Mouse (Mus musculus) liver, embryonic 11.5 days (tissue): ENCODE data around the gene Lama5. TPM values are rescaled to one million over a fixed set of nuclear protein-coding genes. Genes with fewer than 3 reads are reported as not detected.

Experiments
- ATAC-seq: fragments of 200-750 bp; cut with Nextera tagmentation; replicated peaks from 2 replicates; pipeline ENCODE4 v1.8.0; 2017; ENCODE audit warnings: moderate number of reproducible peaks, mild to moderate bottlenecking, moderate TSS enrichment, moderate library complexity; ENCODE audit not compliant: low FRiP score
- DNase-seq: peaks from one replicate; pipeline ENCODE4 v3.0.0-alpha.2; 2017; ENCODE audit warnings: low spot score
- H3K27ac ChIP-seq: fragments of 300-500 bp; sonication (generic); 2 replicates; pipeline ENCODE4 v1.5.1; 2014; ENCODE audit warnings: mild to moderate bottlenecking, low read depth, low read length, control low read depth
- H3K27me3 ChIP-seq: fragments of 300-500 bp; sonication (generic); replicated peaks from 2 replicates; pipeline ENCODE4 v1.6.1; 2014; ENCODE audit warnings: low read length, mixed read lengths; ENCODE audit not compliant: control insufficient read depth, insufficient read depth
- H3K36me3 ChIP-seq: fragments of 300-500 bp; sonication (generic); 2 replicates; pipeline ENCODE4 v1.6.1; 2014; ENCODE audit warnings: mild to moderate bottlenecking, low read length, moderate library complexity, mixed read lengths; ENCODE audit not compliant: control insufficient read depth, insufficient read depth
- H3K4me1 ChIP-seq: fragments of 300-500 bp; sonication (generic); replicated peaks from 2 replicates; pipeline ENCODE4 v1.6.1; 2014; ENCODE audit warnings: low read length, mixed read lengths; ENCODE audit not compliant: control insufficient read depth, insufficient read depth
- H3K4me2 ChIP-seq: fragments of 300-500 bp; sonication (generic); 2 replicates; pipeline ENCODE4 v1.6.1; 2014; ENCODE audit warnings: mild to moderate bottlenecking, control low read depth, moderate library complexity
- H3K4me3 ChIP-seq: fragments of 300-500 bp; sonication (generic); 2 replicates; pipeline ENCODE4 v1.5.1; 2014; ENCODE audit warnings: low read depth, low read length, control low read depth
- H3K9ac ChIP-seq: fragments of 300-500 bp; sonication (generic); 2 replicates; pipeline ENCODE4 v1.6.1; 2014; ENCODE audit warnings: low read depth, low read length, control low read depth
- H3K9me3 ChIP-seq: fragments of 300-500 bp; sonication (generic); 2 replicates; pipeline ENCODE4 v1.6.1; 2016; ENCODE audit warnings: low read length, inconsistent platforms, mixed read lengths; ENCODE audit not compliant: control insufficient read depth
- WGBS: fragments of 180-500 bp; shearing (Covaris S2); extraction: QIAGEN DNeasy Blood & Tissue Kit; methylation state at CpG from one replicate; pipeline ENCODE4 v1.1.7; 2014; 5-methylcytosine and 5-hydroxymethylcytosine counted together
- microRNA-seq: library from miRNA; unstranded; fragments of <30 nt; microRNA quantifications from one replicate; pipeline ENCODE4, GENCODE M21; 2017; ENCODE audit warnings: borderline number of aligned reads
- polyA plus RNA-seq: library from polyadenylated mRNA; unstranded; fragments of >200 nt; fragmentation: Nextera tagmentation; extraction: Ambion mirVana; gene quantifications from 2 replicates; pipeline ENCODE4 v1.2.1, GENCODE M21; 2014

Lama5 gene
- polyA plus RNA-seq, 1 experiment from 2014 or later, result 15.5 TPM

DNA sequence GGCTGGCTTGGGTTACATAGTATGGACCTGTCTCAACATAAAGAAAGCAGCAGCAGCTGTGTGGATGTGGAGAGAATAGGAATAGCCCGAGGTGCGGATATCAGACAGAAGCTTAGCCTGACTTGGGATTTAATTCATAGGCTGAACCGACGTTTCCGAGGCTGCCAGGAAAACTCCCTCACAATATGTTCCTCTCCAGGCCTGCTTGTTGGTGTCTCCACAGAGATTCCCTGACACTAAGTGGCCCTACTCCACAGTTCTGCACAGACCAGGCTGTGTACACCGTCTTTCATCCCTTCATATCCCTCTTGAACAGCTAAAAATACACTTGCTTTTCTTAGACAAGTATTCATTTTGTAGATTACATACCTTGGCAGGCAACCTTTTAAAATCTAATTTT lies 78.3 kb downstream of the Lama5 start:
- no peak for DNase-seq
- no peaks in the 10 kb centered on the region for H3K9me3 ChIP-seq
- 86% methylated on average over 6 of the region's 6 CpGs for WGBS
- H3K9ac ChIP-seq, result no peak overlapping the region
- H3K27ac ChIP-seq, result no peak overlapping the region
- no peaks in the 10 kb centered on the region for H3K4me1 ChIP-seq
- no peaks in the 10 kb centered on the region for H3K27me3 ChIP-seq
- H3K36me3 ChIP-seq, result peaks cover 7% of the 10 kb centered on the region; the same call in 1 of the 2 replicates
- H3K4me2 ChIP-seq, result no peak overlapping the region
- H3K4me3 ChIP-seq, result no peak overlapping the region
- ATAC-seq, result no peak

DNA sequence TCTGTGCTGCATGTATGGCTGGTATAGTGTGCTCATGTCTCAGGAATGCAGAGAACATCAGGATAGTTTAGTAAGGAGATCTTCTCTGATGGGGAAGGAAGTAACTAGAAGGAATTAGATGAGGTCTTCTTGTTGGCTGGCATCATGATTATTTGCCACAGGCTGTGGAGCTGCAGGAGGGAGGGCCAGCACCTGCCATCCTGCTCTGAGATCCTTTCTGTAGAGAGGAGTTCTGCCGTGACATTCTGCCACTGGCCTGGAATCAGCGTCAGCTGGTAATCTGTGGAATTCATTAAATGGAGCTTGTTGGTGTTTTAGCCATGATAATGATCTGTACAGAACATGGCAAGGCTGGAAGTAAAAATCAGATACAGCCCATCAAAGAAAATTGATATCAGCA lies 79.6 kb downstream of the Lama5 start:
- Histone ChIP-seq H3K4me3 (no peak overlapping the region), H3K4me1 (no peaks in the 10 kb centered on the region), H3K9ac (no peak overlapping the region), H3K4me2 (no peak overlapping the region), H3K36me3 (peaks cover 7% of the 10 kb centered on the region; the same call in 1 of the 2 replicates), H3K27ac (no peak overlapping the region), H3K27me3 (no peaks in the 10 kb centered on the region), H3K9me3 (no peaks in the 10 kb centered on the region)
- 82% methylated on average over 2 of the region's 2 CpGs for WGBS
- DNase-seq, result no peak
- ATAC-seq, result no peak

DNA sequence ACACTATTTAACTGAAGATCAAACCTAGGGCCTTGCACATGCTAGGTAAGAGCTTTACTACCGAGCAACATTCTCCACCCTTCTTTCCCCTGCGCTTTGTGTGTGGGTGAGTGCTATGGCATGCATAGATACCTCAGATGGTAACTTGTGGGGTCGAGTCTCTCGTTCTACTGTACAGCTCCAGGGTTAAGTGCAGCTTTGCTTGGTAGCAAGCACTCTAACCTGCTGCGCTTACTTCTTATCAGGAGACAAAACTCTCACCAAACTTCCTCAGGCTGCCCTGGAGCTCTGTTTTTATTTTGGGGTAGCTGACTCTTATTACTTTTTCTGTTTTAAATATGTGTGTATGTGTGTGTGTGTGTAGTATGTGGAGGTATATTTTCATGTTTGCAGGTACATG lies 90.2 kb downstream of the Lama5 start:
- DNase-seq, result no peak
- Histone ChIP-seq H3K4me3 (no peak overlapping the region), H3K27ac (no peak overlapping the region), H3K9ac (no peak overlapping the region), H3K9me3 (no peaks in the 10 kb centered on the region), H3K4me2 (no peak overlapping the region), H3K27me3 (no peaks in the 10 kb centered on the region), H3K36me3 (no peaks in the 10 kb centered on the region), H3K4me1 (peaks cover 11% of the 10 kb centered on the region; the same call in 1 of the 2 replicates)
- WGBS, result 52% methylated on average over 5 of the region's 5 CpGs
- ATAC-seq, result no peak

DNA sequence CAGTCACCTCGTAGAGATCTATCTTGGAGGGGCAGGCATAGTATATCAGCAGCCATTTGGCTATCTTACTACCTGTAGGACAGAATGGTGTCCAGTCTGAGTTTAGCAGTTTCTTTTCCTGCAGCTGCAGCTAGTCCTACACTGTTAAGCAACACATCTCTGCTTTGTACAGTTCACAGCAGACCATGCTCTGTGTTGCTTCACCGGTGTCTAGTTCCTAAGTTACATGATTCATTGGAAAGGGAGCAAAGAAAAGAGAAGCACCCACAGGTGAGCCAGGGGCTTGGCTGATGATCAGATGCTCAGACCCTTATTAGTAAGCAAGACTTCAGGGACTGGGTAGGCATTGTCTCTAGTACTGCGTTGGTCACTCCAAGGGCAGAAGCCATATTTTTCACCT lies 91.7 kb downstream of the Lama5 start:
- no peaks in the 10 kb centered on the region for H3K27me3 ChIP-seq
- no peaks in the 10 kb centered on the region for H3K36me3 ChIP-seq
- H3K9ac ChIP-seq, result no peak overlapping the region
- H3K4me2 ChIP-seq, result no peak overlapping the region
- no peak overlapping the region for H3K4me3 ChIP-seq
- 80% methylated on average over 3 of the region's 3 CpGs for WGBS
- no peak for ATAC-seq
- no peak for DNase-seq
- H3K27ac ChIP-seq, result no peak overlapping the region
- H3K9me3 ChIP-seq, result no peaks in the 10 kb centered on the region
- peaks cover 11% of the 10 kb centered on the region; the same call in 1 of the 2 replicates for H3K4me1 ChIP-seq

DNA sequence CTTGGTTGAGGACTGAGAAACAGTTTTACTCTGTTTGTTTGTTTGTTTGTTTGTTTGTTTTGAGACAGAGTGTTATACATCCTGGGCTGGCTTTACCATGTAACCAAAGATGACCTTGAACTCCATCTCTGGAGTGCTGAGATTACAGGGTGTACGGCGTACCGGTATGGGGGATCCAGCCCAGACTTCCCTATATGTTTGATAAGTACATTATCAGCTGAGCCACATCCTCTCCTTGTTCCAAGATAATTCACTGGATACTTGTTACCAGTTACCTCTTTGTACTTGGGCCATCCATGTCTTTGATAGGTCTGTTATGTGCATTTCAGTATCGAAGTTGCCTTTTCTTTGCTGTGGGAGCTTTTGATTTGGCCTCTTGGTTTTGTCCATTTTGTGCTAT lies 92.4 kb downstream of the Lama5 start:
- no peak for ATAC-seq
- Histone ChIP-seq H3K27me3 (no peaks in the 10 kb centered on the region), H3K9me3 (no peaks in the 10 kb centered on the region), H3K4me2 (no peak overlapping the region), H3K36me3 (no peaks in the 10 kb centered on the region), H3K27ac (no peak overlapping the region), H3K9ac (no peak overlapping the region), H3K4me1 (peaks cover 11% of the 10 kb centered on the region; the same call in 1 of the 2 replicates), H3K4me3 (no peak overlapping the region)
- WGBS, result 64% methylated on average over 4 of the region's 4 CpGs
- DNase-seq, result no peak

DNA sequence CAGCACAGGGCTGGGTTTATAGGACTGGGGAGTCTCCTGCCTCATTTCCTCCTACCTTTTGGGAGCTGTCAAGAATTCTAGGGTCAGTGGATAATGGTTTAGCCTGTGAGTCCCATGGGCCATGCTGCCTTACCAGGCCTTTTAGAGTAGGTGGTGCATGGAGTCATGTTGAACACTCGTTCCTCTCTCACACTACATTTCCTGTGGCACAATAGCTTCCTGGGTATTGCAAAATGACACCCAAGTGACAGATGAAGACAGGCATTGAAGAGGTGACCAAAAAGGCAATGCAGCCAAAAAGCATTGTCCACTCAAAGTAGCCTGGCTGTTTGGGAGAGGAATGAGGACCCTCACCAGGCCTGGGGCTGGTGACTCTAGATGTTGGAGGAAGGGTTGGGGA lies 98.0 kb downstream of the Lama5 start:
- no peak for ATAC-seq
- H3K4me3 ChIP-seq, result no peak overlapping the region
- WGBS, result 56% methylated on average over 1 of the region's 1 CpGs
- H3K4me1 ChIP-seq, result peaks cover 8% of the 10 kb centered on the region
- H3K36me3 ChIP-seq, result no peaks in the 10 kb centered on the region
- H3K9ac ChIP-seq, result no peak overlapping the region
- no peak overlapping the region for H3K27ac ChIP-seq
- no peak overlapping the region for H3K4me2 ChIP-seq
- DNase-seq, result no peak
- no peaks in the 10 kb centered on the region for H3K9me3 ChIP-seq
- no peaks in the 10 kb centered on the region for H3K27me3 ChIP-seq

Small RNA genes lying within 50 kb of the gene (microRNA-seq; reads per million reads assigned to microRNA genes)
- gene Mir3091 (2.8 reads per million), gene Mir7005 (not detected)

Other genes with a start within 250 kb of the Lama5 start
- 4.2 and 4.9 TPM in 2 replicates for gene Taf4, start 249.2 kb downstream of the Lama5 start, polyA plus RNA-seq
- 2.7 and 3.0 TPM in 2 replicates for gene Lsm14b, start 200.9 kb downstream of the Lama5 start, polyA plus RNA-seq
- gene Psma7, start 183.4 kb downstream of the Lama5 start, polyA plus RNA-seq, result 710 and 721 TPM in 2 replicates
- 2.6 and 2.7 TPM in 2 replicates for gene Ss18l1, start 183.3 kb downstream of the Lama5 start, polyA plus RNA-seq
- gene Mtg2, start 155.3 kb downstream of the Lama5 start, polyA plus RNA-seq, result 23.1 and 28.2 TPM in 2 replicates
- not detected in 2 replicates for gene Hrh3, start 121.4 kb downstream of the Lama5 start, polyA plus RNA-seq
- 19.2 and 20.4 TPM in 2 replicates for gene Osbpl2, start 106.6 kb downstream of the Lama5 start, polyA plus RNA-seq
- gene Adrm1, start 54.4 kb downstream of the Lama5 start, polyA plus RNA-seq, result 211 and 217 TPM in 2 replicates
- gene Rps21, start 31.5 kb upstream of the Lama5 start, polyA plus RNA-seq, result 736 and 852 TPM in 2 replicates
- gene Cables2, start 47.6 kb upstream of the Lama5 start, polyA plus RNA-seq, result 9.4 and 9.6 TPM in 2 replicates
- gene Rbbp8nl, start 64.0 kb upstream of the Lama5 start, polyA plus RNA-seq, result 0.10 and 0.16 TPM in 2 replicates
- 7.6 and 7.7 TPM in 2 replicates for gene Gata5, start 108.8 kb upstream of the Lama5 start, polyA plus RNA-seq
- 1.5 and 2.0 TPM in 2 replicates for gene Slco4a1, start 230.4 kb upstream of the Lama5 start, polyA plus RNA-seq